Mouse (Mus musculus) frontal cortex, postnatal 25 days (tissue): ENCODE measurements around the gene Thap3.

Experiments used
- DNase-seq, 2 experiments: peaks; one replicate each; pipeline ENCODE4 v3.0.0; 2022; ENCODE audit warnings: low spot score in 2 of 2

The Thap3 gene

DNA sequence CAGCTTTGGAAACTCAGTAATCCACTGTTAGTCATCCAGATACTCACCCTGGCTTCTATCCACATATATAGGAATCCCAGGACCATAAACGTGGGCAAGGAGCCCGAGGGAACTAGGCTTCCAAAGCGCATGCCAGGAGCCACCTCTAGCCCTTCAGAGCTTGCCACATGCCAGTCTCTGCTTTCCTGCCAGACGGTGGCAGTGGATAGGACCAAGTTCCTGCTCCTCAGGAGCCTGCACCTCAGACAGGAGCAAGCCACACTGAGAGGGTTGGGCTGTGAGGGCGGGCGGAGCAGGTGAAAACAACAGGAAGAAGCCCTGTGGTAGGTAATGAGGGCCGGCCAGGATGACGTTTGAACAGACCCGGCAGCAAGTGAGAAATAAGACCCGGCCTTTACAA lies 2.9 kb downstream of the Thap3 start:
- DNase-seq: no peak

DNA sequence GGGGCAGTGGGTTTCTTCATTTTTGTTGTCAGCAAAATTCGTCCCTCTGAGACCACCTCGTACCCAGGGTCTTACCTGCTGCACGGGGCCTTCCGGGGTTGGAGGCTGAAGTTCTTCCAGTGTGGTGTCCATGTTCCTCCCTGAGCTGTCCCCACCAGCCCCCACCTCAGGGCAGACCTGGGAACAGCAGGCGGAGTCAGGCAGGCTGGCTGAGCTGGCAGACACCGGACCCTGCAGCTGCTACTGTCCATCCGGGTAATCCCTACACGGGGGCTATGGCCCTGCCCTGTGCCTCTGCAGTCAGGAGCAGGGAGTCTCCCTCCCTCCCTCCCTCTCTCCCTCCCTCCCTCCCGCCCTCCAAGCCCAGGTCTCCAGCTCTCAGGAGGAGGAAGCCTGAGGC lies 5.2 kb downstream of the Thap3 start:
- DNase-seq: no peak

DNA sequence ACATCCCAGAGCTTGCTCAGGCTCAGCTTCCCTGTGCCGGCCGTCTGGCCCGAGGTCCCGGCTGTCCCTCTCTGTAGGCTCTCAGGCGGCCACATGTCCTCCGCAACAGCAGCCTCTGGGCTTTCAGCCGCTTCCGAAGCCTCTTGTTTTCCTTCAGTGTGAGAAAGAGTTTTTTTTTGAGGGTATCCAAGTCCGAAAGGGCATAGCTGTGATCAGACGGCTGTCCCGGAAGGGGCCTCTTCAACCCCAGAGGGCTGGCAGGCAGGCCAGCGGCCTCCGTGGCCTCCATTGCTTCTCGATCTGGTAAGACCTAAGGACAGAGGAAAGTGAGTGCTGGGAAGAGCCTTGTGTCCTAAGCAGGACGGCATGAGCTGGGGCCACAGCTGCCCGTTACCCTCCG lies 5.8 kb downstream of the Thap3 start:
- DNase-seq: no peak

DNA sequence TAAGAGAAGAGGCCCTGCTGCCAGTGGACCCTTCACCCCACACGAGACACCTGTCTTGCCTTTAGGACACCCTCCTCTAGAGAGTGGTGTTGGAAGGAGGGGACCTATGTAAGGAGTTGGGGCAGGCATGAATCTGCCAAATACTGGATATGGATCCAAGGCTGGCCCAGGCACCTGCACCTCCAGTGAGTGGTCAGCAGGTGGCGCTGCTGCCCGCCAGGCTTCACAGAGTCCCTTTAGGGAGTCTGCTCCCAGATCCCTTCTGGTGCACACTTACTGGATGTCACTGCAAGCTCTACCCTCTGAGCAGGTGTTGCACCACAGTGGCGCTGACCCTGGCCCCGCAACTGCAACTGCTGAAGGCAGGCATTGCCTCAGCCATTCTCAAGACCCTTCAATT lies 7.4 kb downstream of the Thap3 start:
- DNase-seq: peak; percentile 79 to 84

DNA sequence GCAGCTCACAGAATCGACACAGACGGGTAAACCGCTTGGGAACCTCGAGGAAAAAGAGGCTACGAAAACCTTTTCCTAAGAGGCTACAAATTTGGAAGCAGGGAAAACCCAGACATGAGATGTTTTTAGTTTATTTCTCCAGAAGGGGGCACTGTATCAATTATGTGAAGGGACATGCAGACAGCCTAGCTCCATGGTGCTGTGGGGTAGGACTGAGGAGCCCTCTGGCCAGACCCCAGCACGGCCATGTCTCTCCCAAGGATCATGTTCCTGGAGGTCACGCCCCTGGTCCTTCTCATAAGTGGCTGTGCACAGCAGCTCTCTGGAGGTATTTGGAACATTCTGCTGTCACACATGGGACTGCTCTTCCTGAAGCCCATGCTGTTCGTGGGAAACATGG lies 8.1 kb downstream of the Thap3 start:
- DNase-seq: no peak

DNA sequence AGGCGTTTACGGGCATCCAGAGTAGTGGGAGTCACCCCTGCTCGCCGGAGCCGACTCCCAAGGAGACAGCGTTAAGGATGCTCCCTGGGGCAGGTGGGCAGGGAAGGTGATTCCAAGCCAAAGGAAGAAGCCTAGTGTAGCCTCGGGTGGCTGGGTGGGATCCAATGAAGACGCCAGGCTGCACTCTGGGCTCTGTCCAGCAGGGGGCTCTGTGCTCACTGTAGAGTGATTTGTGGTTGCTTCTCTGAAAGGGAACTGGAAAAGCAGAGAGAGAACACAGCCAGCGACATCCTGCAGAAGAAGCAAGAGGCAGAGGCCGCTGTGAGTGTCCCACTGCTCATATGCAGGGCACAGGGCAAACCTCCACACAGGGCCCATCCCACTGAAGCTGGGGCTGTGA lies 11.0 kb downstream of the Thap3 start:
- DNase-seq: peak; percentile 87 to 94

DNA sequence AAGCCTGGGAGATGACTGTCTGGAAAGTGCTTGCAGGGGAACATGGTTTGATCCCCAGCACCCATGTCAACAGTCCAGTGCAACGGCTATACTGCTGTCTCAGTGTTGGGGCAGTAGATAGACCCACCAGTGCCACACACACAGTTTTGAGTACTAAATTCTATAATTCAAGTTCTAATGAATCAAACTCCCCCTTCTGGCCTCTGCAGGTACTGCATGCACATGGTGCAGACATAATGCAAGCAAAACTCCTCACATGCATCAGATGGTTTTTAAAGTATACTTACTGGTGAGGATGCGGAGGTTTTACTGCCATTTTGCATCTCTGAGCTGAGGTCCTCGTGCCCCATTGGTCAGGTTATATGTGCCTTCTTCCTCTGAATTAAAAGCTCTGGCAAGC lies 13.4 kb downstream of the Thap3 start:
- DNase-seq: no peak

DNA sequence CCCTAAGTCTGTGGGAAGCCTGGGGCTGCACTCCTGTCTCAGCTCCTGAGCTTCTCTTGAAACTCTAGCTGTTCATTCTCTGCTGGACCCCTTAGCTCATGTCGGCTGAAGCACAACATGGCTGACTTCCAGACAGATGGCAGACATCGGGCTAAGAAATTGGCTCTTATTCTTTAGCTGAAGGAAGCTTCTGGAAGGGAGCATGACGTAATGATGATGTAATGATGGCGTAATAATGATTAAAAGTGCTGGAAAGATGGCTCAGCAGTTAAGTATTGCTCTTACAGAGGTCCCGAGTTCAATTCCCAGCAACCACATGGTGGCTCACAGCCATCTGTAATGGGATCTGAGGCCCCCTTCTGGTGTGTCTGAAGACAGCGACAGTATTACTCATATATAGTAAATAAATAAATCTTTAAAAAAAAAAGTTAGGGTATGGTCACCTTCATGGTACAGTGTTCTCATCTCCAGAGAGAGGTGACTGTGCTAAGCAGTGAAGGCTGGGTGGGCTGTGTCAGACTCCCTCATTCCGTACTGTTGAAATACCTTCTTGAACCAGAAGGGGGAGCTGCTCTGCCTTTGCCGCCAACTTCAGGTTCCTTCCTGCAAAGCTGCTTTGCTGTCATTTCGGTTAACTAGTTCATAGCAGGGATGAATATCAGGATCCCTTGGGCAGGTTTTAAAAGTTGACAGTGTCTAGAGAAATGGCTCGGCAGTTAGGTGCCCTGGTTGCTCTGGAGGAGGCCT lies 16.4 kb downstream of the Thap3 start:
- DNase-seq: no peak

DNA sequence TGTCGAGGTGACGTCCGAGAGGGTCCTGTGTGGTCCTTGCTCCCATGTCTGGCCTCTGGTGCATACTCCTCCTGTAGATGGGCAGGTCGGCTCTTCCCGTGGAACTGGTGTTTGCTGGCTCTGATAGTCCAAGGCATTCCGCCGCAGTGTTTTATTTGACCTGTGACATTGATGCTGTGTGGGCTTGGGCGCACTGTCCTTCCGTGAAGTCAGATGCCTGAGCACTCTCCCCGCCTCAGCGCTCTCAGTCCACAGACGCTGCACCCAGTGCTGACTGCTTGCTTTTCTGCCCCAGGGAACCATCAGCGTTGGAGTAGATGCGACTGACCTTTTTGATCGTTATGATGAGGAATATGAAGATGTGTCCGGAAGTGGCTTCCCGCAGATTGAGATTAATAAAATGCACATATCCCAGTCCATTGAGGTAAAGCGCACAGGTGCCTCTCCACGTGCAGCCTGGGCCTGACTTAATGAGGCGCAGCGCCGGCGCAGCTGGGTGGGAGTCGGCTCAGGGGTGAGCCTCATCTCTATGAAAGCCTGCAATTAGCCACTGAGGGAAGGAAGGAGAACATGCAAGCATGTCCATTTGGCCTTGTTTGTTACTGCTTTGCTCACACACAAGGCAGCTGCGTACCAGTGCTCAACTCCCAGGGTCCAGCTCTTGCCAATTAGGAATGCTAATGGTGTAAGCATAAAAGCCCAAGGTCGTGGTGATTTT lies 20.4 kb downstream of the Thap3 start:
- no peak for DNase-seq

DNA sequence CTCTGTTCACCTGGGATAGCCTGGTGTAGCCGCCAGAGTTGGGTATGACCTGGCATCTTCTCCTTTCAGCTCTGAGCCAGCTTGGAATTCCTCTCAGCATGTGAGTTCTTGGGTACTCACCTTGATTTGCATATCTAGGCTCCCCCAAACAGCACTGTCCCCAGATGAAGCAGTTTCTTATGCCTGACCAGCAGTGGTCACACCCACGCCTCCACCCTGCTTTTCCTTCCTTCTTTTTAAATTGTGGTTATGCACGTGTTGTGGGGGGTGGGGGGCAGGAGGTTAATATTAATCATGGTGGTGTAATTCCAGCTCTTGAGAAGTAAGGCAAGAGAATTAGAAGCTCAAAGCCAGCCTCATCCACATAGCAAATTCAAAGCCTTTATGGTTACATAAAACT lies 26.0 kb downstream of the Thap3 start:
- DNase-seq: no peak

DNA sequence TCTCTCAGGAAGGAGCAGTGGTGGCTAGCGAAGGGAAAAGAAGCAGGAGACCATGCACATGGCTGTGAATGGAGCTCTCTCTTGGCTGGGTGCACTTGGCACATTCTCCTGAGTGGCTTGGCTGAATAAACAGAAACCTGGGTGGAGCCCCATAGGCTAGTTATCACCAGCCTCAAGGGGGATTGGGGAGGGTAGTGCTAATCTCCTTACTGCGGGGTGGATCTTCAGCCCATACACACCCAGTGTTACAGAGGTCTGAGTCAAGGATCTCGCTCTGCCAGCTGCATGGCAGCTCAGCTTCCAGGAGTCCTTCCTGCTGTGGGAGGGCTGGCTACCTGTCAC lies 28.3 kb downstream of the Thap3 start:
- DNase-seq: no peak

DNA sequence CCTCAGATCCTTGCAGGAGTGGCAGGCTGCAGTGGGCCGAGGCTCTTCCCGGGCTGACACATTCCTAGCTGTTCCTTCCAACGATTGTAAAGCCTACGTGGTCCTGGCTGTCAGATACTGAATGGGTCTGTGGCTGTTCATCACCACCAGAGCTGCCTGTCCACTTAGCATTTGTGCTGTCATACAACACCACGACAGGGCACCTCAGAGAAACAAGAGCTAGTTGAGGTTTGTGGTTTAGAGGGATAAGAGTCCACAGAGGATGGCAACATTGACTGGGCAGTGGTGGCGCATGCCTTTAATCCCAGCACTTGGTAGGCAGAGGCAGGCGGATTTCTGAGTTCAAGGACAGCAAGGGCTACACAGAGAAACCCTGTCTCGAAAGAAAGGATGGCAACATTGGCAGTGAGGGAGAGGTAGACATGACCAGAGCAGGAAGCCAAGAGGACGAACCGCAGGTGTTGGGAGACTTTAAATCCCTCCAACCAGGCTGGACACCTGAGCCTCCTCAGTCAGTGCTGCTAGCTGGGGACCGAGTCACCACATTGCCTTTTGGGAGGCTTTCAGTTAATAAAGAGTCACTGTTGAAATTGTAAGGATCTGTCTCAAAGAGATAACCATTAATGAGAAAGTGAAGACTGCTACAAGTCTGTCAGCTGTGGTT lies 28.8 kb downstream of the Thap3 start:
- DNase-seq: no peak

DNA sequence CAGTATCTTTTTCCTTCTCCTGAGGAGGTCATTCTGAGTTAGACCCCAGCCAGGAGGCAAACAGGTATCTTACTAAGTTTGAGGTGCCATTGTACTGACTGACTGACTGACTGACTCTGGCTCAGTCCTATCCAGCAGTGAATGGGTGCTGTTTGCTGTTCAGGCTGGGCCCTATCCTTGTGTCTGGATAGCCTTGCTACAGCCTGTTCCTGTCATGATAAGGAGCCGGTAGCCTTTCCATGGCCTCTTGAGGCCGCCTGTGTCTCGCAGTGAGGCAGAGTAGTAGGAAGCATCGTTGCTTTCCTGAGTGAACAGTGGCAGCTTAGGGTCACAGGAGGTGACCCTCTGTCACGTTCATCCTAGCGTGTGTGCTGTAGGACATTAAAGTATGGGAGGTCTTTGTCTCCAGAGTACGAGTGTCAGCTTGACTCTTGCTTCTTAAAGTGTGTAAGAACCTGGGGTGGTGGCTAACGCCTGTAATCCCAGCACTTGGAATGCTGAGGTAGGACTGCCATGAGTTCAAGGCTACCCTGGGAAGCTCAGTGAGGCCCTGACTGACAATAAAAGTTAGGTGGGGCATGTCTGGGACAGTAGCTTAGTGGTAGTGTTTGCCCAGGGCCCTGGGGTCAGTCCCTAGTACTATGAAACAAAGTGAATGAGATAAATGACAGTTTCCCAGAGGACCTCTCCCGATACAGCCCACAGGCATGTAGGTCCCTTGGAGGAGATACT lies 31.0 kb downstream of the Thap3 start:
- DNase-seq: no peak

DNA sequence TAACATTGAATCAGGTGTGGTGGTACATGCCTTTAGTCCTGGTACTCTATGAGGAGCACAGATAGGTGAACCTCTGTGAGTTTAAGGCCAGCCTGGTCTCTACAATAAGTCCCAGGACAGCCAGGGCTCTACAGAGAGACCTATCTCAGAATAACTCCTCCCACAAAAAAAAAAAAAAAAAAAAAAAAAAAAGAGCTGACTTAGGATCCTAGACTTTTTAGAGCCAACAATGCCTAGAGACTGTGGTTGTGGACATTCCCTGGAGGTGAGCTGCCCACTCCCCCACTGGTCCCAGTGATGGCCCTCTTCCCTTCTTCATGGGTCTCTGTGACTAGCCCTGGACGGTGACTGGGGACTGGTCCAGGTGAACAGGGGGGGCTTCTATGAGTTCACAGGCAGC lies 33.0 kb downstream of the Thap3 start:
- no peak for DNase-seq

DNA sequence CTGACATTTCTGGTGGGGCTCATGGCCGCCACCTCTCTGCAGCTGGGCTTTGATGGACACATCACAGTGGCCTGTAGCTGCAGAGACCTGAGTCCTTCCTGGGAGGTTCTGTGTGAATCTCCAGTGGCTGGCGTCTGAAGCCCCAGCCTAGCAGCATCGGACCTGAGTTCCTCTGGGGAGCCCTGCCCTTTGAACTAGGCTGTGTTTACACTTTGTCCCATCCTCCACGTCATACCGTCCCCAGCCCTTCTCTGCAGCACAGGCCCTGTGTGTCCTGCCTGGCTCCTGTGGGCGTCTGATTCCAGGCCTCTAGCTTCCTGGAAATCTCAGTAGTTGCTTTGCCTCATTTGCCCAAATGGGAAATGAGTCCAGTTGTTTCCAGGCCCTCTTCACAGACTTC lies 35.6 kb downstream of the Thap3 start:
- DNase-seq: no peak

DNA sequence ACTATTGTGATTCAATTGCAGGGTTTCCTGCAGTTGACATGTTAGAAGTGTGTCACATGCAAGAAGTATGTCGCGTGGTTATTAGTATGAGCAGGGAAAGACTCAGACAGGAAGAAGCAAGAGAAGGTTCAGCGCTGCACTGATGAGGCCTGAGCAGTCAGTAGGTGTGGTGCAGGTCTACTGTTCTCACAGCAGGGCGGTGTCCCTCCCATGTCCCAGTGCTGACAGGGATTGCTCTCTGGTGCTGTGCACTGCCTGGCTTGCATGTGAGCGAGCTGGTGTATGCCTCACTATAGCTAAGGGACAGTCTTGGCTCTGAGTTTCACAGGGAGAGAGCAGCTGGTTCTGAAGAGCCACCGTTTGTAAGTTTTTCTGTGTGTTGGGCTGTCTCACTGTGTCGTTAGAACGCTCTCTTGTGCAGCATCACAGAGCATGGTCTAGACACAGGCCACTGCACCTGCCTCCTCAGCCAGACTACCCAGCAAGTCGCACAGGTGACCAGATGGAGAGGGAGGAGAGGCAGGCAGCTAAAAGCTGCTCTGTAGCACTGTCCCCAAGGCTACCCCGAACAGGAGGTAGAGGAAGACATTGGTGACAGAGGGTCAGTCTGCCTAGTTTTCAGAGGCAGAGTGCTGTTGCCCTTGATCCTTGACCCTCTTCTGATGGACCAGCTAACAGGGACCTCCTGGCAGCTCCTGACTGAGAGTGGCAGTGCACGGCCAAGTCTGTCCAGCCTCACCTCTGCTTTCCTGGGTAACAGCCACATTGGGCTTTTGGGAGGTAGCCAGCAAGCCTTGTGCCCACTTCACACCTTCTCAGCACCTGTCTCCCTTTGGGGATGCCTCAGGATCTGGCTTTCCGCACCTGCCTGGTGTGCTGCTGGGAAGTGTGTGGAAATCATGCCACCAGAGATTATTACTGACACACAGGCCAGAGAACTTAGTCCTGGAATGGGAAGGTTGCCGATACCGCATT lies 40.0 kb downstream of the Thap3 start:
- no peak for DNase-seq

DNA sequence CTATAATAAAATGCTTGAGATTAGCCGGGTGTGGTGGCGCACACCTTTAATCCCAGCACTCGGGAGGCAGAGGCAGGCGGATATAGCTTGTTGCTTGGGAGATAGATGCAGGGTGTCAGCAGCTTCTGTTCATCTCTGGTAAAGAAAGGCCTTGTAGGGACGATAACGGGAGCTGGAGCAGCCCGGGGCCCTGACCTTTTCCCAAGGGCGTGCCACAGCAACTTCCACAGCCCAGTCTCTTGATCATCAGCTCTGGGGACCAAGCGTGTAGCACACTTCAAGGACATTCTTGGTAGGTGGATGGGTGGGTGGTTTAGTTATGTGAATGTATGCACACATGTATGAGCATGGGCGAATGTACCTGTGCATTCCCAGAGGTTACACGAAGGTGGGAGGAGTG lies 42.6 kb downstream of the Thap3 start:
- DNase-seq: no peak

DNA sequence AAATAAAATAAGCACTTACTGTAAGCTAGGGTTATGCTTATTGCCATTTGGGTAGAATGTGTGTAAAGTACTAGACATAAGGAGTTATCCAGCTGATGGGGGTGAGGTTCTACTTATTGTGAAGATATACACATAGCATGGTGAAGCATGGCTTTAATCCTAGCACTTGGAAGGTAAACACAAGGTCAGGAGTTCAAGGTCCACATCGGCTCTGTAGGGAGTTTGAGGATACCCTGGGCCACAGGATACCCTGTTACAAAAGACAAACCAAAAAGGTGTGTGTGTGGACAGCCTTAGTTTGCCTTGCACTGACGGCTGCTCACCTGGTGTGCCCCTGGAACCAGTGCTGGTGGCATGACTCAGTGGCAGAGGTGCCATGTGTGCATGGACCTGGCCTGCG lies 50.7 kb downstream of the Thap3 start:
- no peak for DNase-seq

DNA sequence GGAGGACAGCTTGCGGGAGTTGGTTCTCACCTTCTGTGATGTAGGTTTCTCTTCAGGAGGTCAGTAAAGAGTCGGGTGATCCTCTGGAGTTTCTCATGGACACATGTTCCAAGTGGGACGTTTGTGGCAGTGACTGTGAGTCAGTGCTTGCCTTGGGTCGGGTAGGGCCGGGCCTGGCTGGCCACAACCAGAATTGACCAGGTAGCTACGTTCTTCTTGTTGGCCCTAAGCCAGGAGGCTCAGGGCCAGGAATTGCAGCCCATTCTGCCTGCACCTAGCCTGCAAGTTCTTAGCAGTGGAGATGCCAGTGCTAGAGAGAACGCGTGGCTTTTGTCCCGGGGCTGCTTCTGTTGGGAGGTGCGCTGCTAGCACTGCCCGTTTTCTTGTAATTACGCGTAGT lies 51.4 kb downstream of the Thap3 start:
- DNase-seq: no peak

DNA sequence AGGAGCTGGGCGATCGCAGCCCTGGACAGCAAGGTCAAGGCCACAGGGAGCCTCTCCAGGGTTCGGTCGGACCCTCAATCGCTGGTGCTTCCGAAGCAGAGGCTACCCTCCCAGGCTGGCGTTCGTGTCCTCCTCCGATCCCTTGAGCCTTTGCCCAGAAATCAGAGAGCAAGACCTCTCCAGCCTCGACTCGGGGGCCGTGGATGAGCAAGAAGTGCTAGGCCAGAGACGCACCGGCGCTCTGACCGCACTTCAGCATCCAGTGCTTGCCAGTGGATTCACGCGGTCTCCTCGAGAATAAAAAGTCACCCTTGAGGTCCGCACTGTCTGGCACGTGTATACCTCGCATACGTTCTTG lies 54.6 kb downstream of the Thap3 start:
- no peak for DNase-seq

DNA sequence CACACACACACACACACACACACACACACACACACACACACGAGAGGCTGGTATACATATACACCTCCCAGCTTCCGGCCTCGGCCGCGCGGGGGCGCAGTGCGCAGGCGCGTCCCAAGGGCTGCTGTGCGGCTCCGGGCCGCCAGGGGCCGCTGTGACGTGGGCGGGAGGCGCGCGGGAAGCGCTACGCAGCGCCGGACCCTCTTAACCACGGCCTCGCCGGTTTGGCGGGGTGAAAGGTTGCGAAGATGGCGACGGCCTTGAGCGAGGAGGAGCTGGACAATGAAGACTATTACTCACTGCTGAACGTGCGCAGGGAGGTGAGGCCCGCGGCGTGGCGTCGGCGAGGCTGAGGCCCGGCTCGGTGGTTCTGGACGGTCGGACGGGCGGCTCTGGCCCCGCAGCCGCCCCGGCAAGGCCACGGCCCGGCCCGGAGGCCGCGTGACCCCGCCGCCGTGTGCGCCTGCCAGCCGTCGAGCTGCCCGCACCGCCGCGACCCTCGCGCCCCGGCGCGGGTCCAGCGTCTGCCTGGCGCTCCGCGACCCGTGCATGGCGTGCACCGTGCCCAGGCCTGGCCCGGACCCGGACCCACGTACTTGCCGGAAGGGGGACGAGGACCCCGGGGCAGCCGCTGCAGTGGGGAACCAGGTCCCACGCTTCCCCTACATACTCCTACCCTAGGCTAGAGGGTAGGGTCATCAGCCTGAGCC lies 55.1 kb downstream of the Thap3 start, which contains the start of gene Dnajc11:
TSS of gene Dnajc11 (plus strand) at position 187 of the 710 bp plus-strand sequence.
- DNase-seq: peak; percentile 85
